Mouse (Mus musculus) naive thymus-derived CD4-positive, alpha-beta T cell, adult 2 months (primary cell): ENCODE results near the gene Invs.

Source experiments
- DNase-seq: peaks from one replicate; pipeline ENCODE4 v3.0.0-alpha.2; 2011; ENCODE audit warnings: low read depth

Invs gene

GRCm38 (mm10) chr4:48458436-48458835 is 178.9 kb downstream of the Invs start:
- no peak for DNase-seq

- DNase-seq, result no peak
Measured at GRCm38 (mm10) chr4:48461060-48461459, 181.5 kb downstream of the Invs start.

- no peak for DNase-seq
Measured at GRCm38 (mm10) chr4:48470977-48471376, 191.4 kb downstream of the Invs start.

GRCm38 (mm10) chr4:48472052-48472791 is 192.7 kb downstream of the Invs start:
- peak; percentile 44 for DNase-seq

- DNase-seq, result peak; percentile 93
Measured at GRCm38 (mm10) chr4:48472792-48473650, 193.5 kb downstream of the Invs start, which contains the start of gene Tex10. TSS of gene Tex10 (minus strand) at chr4:48473459.

GRCm38 (mm10) chr4:48473651-48474011 is 194.1 kb downstream of the Invs start:
- DNase-seq, result no peak

GRCm38 (mm10) chr4:48481287-48481686 is 201.7 kb downstream of the Invs start:
- DNase-seq, result no peak
